Mouse (Mus musculus): ENCODE data around the gene Ppp1r37.

Ppp1r37 gene

DNA sequence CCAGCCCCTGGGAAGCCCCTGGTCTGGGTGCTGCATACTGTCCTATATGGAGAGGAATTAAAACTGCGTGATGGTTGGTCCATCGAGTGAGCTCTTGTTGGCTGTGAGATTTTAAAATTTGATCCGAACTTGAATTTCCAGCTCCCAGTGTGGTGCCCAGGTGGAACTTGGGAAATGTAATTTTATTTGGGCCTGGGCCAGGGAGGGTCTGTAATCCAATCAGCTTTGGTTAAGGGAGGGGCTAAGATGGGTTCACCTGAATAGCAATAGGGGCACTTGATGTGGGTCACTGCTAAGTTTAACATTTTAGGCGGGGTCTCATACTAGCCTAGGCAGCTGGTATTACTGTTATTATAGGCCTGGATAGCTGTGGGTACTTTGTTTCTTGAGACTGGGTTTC lies 15.6 kb upstream of the Ppp1r37 start:
- no peak for DNase-seq (ENCODE audit: low read depth, low spot score)
- no peaks in the 10 kb centered on the region for H3K27me3 ChIP-seq (ENCODE audit: control insufficient read depth, insufficient read depth, low read length, poor library complexity, severe bottlenecking)
- no peaks in the 10 kb centered on the region; the same call in 1 of the 2 replicates for H3K36me3 ChIP-seq (ENCODE audit: control insufficient read depth, insufficient read depth, low read length, poor library complexity, severe bottlenecking)

- H3K36me3 ChIP-seq (ENCODE audit: control insufficient read depth, insufficient read depth, low read length, poor library complexity, severe bottlenecking): no peaks in the 10 kb centered on the region; the same call in 1 of the 2 replicates
- peak; percentile 79 for DNase-seq (ENCODE audit: low read depth, low spot score)
- no peaks in the 10 kb centered on the region for H3K27me3 ChIP-seq (ENCODE audit: control insufficient read depth, insufficient read depth, low read length, poor library complexity, severe bottlenecking)
Observed at GRCm38 (mm10) chr7:19577877-19578414, 15.1 kb upstream of the Ppp1r37 start.

GRCm38 (mm10) chr7:19577141-19577852 lies 14.4 kb upstream of the Ppp1r37 start, which contains the start of the genes Zfp296 and Gemin7:
Gene Zfp296 (plus strand): TSS chr7:19577287.
Gene Gemin7 (minus strand): TSS chr7:19577595.
- peak; percentile 78 for DNase-seq (ENCODE audit: low read depth, low spot score)
- no peaks in the 10 kb centered on the region; the same call in 1 of the 2 replicates for H3K36me3 ChIP-seq (ENCODE audit: control insufficient read depth, insufficient read depth, low read length, poor library complexity, severe bottlenecking)
- H3K27me3 ChIP-seq (ENCODE audit: control insufficient read depth, insufficient read depth, low read length, poor library complexity, severe bottlenecking): no peaks in the 10 kb centered on the region

- Histone ChIP-seq H3K27me3 (ENCODE audit: control insufficient read depth, insufficient read depth, low read length, poor library complexity, severe bottlenecking) (no peaks in the 10 kb centered on the region), H3K36me3 (ENCODE audit: control insufficient read depth, insufficient read depth, low read length, poor library complexity, severe bottlenecking) (no peaks in the 10 kb centered on the region; the same call in 1 of the 2 replicates)
- DNase-seq (ENCODE audit: low read depth, low spot score): no peak
Observed at GRCm38 (mm10) chr7:19575559-19575958, 12.7 kb upstream of the Ppp1r37 start.

DNA sequence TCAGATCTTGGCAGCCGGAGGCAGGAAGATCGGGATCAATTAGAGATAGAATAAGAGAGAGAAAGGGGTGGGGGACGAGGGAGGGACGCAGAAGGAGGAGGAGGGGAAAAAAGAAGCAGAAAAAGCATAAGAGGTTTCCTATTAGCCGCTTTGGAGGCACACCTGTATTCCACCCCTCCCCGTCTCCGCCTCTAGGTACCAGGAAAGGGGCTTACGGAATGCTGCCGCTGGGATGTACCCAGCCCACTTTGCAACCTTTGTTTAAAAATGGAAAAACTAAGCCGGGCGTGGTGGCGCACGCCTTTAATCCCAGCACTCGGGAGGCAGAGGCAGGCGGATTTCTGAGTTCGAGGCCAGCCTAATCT lies 10.9 kb upstream of the Ppp1r37 start:
- DNase-seq (ENCODE audit: low read depth, low spot score): no peak
- Histone ChIP-seq H3K36me3 (ENCODE audit: control insufficient read depth, insufficient read depth, low read length, poor library complexity, severe bottlenecking) (peaks cover under 1% of the 10 kb centered on the region; the same call in 1 of the 2 replicates), H3K27me3 (ENCODE audit: control insufficient read depth, insufficient read depth, low read length, poor library complexity, severe bottlenecking) (no peaks in the 10 kb centered on the region)

- DNase-seq (ENCODE audit: low read depth, low spot score): peak; percentile 85
- Histone ChIP-seq H3K36me3 (ENCODE audit: control insufficient read depth, insufficient read depth, low read length, poor library complexity, severe bottlenecking) (peaks cover 2% of the 10 kb centered on the region; the same call in 1 of the 2 replicates), H3K27me3 (ENCODE audit: control insufficient read depth, insufficient read depth, low read length, poor library complexity, severe bottlenecking) (no peaks in the 10 kb centered on the region)
Observed at GRCm38 (mm10) chr7:19572926-19573775, 10.3 kb upstream of the Ppp1r37 start.

- Histone ChIP-seq H3K36me3 (ENCODE audit: control insufficient read depth, insufficient read depth, low read length, poor library complexity, severe bottlenecking) (peaks cover 5% of the 10 kb centered on the region), H3K27me3 (ENCODE audit: control insufficient read depth, insufficient read depth, low read length, poor library complexity, severe bottlenecking) (no peaks in the 10 kb centered on the region)
- no peak for DNase-seq (ENCODE audit: low read depth, low spot score)
Observed at GRCm38 (mm10) chr7:19569647-19570046, 6.8 kb upstream of the Ppp1r37 start.

GRCm38 (mm10) chr7:19567426-19567825 lies 4.5 kb upstream of the Ppp1r37 start:
- Histone ChIP-seq H3K36me3 (ENCODE audit: control insufficient read depth, insufficient read depth, low read length, poor library complexity, severe bottlenecking) (peaks cover 8% of the 10 kb centered on the region), H3K27me3 (ENCODE audit: control insufficient read depth, insufficient read depth, low read length, poor library complexity, severe bottlenecking) (no peaks in the 10 kb centered on the region)
- no peak for DNase-seq (ENCODE audit: low read depth, low spot score)

DNA sequence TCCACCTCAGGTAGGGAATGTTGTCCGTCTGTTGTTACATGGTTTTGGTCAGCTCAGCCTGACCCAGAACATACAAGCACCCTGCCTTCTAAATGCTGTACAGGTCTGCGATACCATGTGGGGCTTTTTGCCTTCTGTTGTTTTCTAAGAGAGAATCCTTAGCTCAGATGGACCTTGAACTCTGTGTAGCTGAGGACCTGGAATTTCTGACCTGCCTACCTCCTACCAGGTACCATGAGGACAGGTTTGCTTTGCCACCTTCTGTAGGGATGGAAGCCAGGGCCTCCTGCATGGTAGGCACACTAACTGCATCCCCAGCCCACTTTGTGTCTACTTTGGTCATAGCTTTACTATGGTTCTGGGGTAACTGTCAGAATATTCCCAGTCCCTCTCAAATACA lies 2.9 kb upstream of the Ppp1r37 start:
- DNase-seq (ENCODE audit: low read depth, low spot score): no peak
- no peaks in the 10 kb centered on the region for H3K27me3 ChIP-seq (ENCODE audit: control insufficient read depth, insufficient read depth, low read length, poor library complexity, severe bottlenecking)
- H3K36me3 ChIP-seq (ENCODE audit: control insufficient read depth, insufficient read depth, low read length, poor library complexity, severe bottlenecking): peaks cover 8% of the 10 kb centered on the region

GRCm38 (mm10) chr7:19564455-19564854 lies 1.6 kb upstream of the Ppp1r37 start:
- no peaks in the 10 kb centered on the region for H3K27me3 ChIP-seq (ENCODE audit: control insufficient read depth, insufficient read depth, low read length, poor library complexity, severe bottlenecking)
- peak; percentile 52 for DNase-seq (ENCODE audit: low read depth, low spot score)

DNA sequence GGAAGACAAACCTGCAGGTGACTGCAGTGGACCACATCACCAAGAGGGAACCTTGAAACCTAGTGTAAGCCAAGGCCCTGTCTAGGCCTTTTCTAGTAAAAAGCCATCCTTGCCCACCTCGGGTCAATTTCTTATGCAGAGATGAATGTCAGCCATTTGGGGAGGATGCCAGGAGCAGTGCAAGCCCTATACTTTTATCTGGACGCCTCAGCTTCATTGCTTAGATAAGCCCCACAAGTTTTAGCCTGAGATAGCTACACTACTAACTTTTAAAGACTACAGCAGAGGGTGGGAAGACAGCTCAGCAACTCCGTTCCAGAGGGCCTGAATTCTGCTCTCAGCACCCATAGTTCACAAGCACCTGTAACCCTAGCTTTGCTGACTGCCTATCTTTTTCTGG lies 1.0 kb upstream of the Ppp1r37 start:
- Histone ChIP-seq H3K36me3 (ENCODE audit: control insufficient read depth, insufficient read depth, low read length, poor library complexity, severe bottlenecking) (peaks cover 8% of the 10 kb centered on the region), H3K27me3 (ENCODE audit: control insufficient read depth, insufficient read depth, low read length, poor library complexity, severe bottlenecking) (no peaks in the 10 kb centered on the region)
- no peak for DNase-seq (ENCODE audit: low read depth, low spot score)

More at GRCm38 (mm10) chr7:19564455-19564854, 1.6 kb upstream of the Ppp1r37 start:
- peaks cover 8% of the 10 kb centered on the region for H3K36me3 ChIP-seq (ENCODE audit: control insufficient read depth, insufficient read depth, low read length, poor library complexity, severe bottlenecking)

GRCm38 (mm10) chr7:19561765-19562642 lies 872 bp downstream of the Ppp1r37 start:
- peak; percentile 95 for DNase-seq (ENCODE audit: low read depth, low spot score)
- H3K36me3 ChIP-seq (ENCODE audit: control insufficient read depth, insufficient read depth, low read length, poor library complexity, severe bottlenecking): peaks cover 6% of the 10 kb centered on the region
- no peaks in the 10 kb centered on the region for H3K27me3 ChIP-seq (ENCODE audit: control insufficient read depth, insufficient read depth, low read length, poor library complexity, severe bottlenecking)

- no peak for DNase-seq (ENCODE audit: low read depth, low spot score)
- Histone ChIP-seq H3K36me3 (ENCODE audit: control insufficient read depth, insufficient read depth, low read length, poor library complexity, severe bottlenecking) (peaks cover 6% of the 10 kb centered on the region), H3K27me3 (ENCODE audit: control insufficient read depth, insufficient read depth, low read length, poor library complexity, severe bottlenecking) (no peaks in the 10 kb centered on the region)
Observed at GRCm38 (mm10) chr7:19561431-19561764, 1.5 kb downstream of the Ppp1r37 start.

- Histone ChIP-seq H3K27me3 (ENCODE audit: control insufficient read depth, insufficient read depth, low read length, poor library complexity, severe bottlenecking) (no peaks in the 10 kb centered on the region), H3K36me3 (ENCODE audit: control insufficient read depth, insufficient read depth, low read length, poor library complexity, severe bottlenecking) (peaks cover 6% of the 10 kb centered on the region)
- no peak for DNase-seq (ENCODE audit: low read depth, low spot score)
Observed at GRCm38 (mm10) chr7:19560491-19561260, 2.2 kb downstream of the Ppp1r37 start.

Measured in splenic B cell, adult 2 months (primary cell).